Mouse (Mus musculus): Measurements from ENCODE around the gene Cxcl14.

GRCm38 (mm10) chr13:56267396-56267795, 29.0 kb downstream of the Cxcl14 start:
- TF ChIP-seq CTCF (IDR thresholded peaks at IDR 0.05; ENCODE audit: low read depth) (peak; percentile 51), EP300 (optimal IDR thresholded peaks at IDR 0.05) (no peak)
